Mouse (Mus musculus) layer of hippocampus, adult 2 months (tissue): Measurements from ENCODE around the gene Gm21958. TPM values are rescaled to one million over a fixed set of nuclear protein-coding genes. Genes with fewer than 3 reads are reported as not detected.

Experiments
- DNase-seq, 2 experiments: peaks; one replicate each; pipeline ENCODE4 v3.0.0; 2022; ENCODE audit warnings: low spot score in 2 of 2
- H3K27ac ChIP-seq: fragments of 200-600 bp; 2 replicates; pipeline ENCODE4 v1.8.1; 2022
- H3K4me3 ChIP-seq: fragments of 200-600 bp; 2 replicates; pipeline ENCODE4 v1.8.1; 2022; ENCODE audit warnings: mild to moderate bottlenecking
- CTCF ChIP-seq: fragments of 200-600 bp; conservative IDR thresholded peaks from 2 replicates; pipeline ENCODE4 v1.8.1; 2022; ENCODE audit warnings: antibody characterized with exemption, mild to moderate bottlenecking, moderate library complexity
- total RNA-seq, 2 experiments: library from RNA; stranded (reverse); gene quantifications; 2 replicates each; pipeline ENCODE4 v1.2.3; 2021

Gene Gm21958
- total RNA-seq, 2 experiments from 2014 or later = not detected

DNA sequence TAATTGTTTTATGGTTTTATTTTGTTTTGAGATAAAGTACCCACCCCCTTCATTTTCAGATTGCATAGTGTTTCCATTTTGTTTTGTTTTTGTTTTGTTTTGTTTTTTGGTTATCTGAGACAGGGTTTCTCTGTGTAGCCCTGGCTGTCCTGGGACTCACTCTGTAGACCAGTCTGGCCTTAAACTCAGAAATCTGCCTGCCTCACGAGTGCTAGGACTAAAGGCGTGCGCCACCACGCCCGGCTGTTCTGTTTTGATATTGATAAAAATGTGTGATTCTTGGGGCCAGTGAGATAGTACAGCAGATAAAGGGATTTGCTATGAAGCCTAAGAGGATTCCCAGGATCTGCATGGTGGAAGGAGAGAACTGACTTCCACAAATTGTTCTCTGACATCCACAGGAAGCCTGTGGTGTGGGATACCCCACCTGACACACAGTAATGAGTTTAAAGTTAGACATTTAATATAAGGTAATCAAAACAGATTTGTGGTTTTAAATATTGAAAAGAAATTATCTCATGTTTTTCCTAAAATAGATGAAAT, 14.3 kb downstream of the Gm21958 start:
- no peak overlapping the region for H3K27ac ChIP-seq
- no peak for TF ChIP-seq CTCF
- no peak overlapping the region for H3K4me3 ChIP-seq
- no peak for DNase-seq

DNA sequence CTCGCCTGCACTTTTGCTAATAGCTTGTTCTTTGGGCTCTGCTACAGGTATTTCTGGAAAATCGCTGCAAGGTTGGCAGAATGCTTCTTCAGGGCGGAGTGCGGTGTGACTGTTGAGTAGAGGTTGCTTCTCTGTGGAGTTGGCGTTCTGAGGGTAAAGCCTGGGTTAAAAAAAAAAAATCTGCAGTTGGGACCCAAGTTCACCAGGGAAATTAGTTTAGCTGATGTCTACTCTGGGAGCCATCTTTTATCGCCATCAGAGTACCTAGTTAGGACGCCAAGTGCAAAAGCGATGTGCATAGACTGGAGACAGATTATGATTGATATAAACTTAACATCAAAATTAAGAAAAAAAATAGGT, 21.1 kb downstream of the Gm21958 start:
- no peak for DNase-seq
- TF ChIP-seq CTCF = no peak
- H3K27ac ChIP-seq = peak overlapping the region; percentile 82
- peak overlapping the region; percentile 70 for H3K4me3 ChIP-seq

DNA sequence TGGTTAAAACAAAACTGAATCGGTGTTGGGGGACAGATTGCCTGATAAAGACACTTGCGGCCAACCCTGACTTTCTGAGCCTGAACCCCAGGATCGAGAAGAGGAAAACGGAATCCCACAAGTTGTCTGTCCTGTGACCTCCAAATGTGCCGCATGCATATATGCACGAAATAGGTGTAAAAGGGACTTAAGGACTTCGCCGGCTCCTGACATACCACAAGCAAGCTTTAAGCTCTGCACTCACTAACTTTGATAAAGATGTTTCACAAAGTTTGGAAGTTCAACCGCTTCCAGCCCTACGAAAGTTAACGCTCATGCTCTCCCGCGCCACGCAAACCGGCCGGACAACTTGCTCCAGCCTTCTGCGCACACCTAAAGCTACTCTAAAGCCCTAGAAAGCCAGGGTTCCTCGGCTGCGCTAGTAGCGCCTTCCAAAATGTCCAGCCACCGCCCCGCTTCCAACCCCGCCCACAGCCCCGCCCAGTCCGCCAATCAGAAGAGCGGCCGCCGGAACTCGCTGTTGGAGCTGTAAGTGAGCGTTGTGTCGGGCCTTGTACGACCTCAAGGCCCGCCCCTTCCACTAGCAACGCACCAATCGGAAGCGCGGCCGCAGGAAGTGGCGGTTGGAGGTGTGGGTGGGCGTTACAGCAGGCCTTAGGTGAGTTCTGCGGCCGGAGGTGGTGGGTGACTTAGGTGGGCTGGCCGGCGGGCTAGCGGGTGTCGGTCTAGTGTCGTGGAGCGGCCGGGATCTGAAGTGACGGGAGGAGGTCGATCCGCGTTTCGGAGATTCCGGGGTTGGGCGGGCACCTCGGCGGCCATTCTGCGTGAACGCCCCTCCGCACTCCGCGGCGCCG, 21.7 kb downstream of the Gm21958 start, which contains the start of gene Supt20:
Gene Supt20, plus strand, starts transcription at position 606 of the 854 bp plus-strand sequence.
- DNase-seq = peak; percentile 87 to 92
- peak within 1 kb of the TSS; percentile 70 for H3K4me3 ChIP-seq
- peak within 1 kb of the TSS; percentile 82 for H3K27ac ChIP-seq
- no peak for TF ChIP-seq CTCF

DNA sequence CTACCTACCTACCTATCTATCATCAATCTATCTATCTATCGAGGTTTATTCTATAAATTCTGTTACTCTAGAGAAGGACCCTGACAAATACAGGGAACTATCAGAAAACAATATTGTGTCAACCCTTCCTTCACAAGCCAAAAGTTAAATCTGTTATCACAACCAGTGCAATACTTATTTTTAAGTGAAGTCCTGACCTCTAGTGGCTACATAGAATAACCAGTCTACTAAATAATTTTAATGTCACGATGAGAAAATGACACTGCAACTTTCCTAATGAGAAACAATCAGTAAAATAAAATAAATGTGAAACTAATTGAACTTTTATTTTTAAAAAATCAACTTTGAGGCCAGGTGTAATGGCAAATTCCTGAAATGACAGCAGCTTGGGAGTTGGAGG, 25.1 kb downstream of the Gm21958 start:
- peak; percentile 79 for TF ChIP-seq CTCF
- no peak for DNase-seq
- Histone ChIP-seq H3K4me3 (no peak overlapping the region), H3K27ac (no peak overlapping the region)

DNA sequence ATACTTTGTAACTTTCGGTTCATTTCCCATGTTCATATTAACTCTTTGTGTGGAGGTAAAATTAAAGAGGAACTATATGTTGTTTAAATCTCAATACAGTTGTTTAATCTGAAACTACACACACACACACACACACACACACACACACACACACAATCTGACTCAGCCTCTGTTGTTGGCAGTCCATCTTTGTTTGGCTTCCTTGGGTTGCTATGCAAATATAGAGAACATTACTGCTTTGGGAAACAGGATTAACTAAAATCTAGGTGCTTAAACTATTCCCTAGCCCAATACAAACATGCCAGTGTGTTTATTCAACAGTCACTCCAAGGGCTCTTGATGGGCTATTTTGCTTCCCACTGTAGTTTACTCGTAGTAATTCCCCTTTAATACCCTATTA, 26.9 kb downstream of the Gm21958 start:
- TF ChIP-seq CTCF = no peak
- Histone ChIP-seq H3K4me3 (no peak overlapping the region), H3K27ac (no peak overlapping the region)
- DNase-seq = no peak

GRCm38 (mm10) chr3:54685202-54685601, 29.0 kb downstream of the Gm21958 start:
- DNase-seq = no peak
- TF ChIP-seq CTCF = no peak
- Histone ChIP-seq H3K27ac (no peak overlapping the region), H3K4me3 (no peak overlapping the region)

- H3K4me3 ChIP-seq = no peak overlapping the region
- TF ChIP-seq CTCF = no peak
- DNase-seq = no peak
- H3K27ac ChIP-seq = no peak overlapping the region
Observed at GRCm38 (mm10) chr3:54681310-54682204, 32.6 kb downstream of the Gm21958 start.

- no peak for DNase-seq
- TF ChIP-seq CTCF = no peak
- Histone ChIP-seq H3K4me3 (no peak overlapping the region), H3K27ac (no peak overlapping the region)
Observed at GRCm38 (mm10) chr3:54676818-54677217, 37.3 kb downstream of the Gm21958 start.

GRCm38 (mm10) chr3:54672557-54673529, 41.3 kb downstream of the Gm21958 start:
- TF ChIP-seq CTCF = peak; percentile 92
- H3K4me3 ChIP-seq = no peak overlapping the region
- peak; percentile 32 to 63 for DNase-seq
- no peak overlapping the region for H3K27ac ChIP-seq

DNA sequence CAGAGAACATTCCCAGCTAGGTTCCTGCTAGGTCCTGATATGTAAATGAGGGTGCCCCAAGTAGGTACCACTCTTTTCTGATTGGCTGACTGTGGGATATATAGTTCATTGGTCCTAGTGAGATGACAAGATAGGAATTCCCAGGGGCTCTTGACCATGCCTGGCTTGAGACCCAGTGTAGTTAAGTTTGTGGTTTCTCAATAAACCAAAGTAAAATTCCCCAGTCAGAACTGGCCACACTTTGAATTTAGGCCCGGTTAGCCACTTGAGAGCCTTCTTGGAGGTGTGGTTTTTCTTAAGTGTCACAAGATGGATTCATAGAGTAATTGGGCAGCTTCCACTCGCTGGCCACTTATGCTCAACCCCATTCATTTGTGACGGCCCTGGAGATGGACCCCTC, 42.0 kb downstream of the Gm21958 start:
- no peak for TF ChIP-seq CTCF
- Histone ChIP-seq H3K27ac (no peak overlapping the region), H3K4me3 (no peak overlapping the region)
- DNase-seq = no peak

DNA sequence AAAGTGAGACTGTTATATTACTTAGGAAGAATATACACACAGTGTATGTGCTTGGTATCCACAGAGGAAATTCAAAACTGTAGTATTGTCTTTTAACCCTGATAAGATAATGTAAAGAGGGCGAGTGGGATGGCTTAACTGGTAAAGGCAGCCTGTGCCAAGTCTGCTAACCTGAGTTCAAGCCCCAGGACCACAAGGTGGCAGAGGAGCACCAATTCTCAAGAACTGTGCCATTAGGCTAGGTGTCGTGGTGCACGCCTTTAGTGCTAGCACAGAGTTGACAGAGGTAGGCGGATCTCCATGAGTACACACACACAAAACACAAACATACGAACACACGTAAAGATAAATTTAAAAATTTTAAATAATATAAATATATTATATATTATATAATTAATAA, 44.6 kb downstream of the Gm21958 start:
- DNase-seq = no peak
- H3K4me3 ChIP-seq = no peak overlapping the region
- H3K27ac ChIP-seq = no peak overlapping the region
- TF ChIP-seq CTCF = no peak

DNA sequence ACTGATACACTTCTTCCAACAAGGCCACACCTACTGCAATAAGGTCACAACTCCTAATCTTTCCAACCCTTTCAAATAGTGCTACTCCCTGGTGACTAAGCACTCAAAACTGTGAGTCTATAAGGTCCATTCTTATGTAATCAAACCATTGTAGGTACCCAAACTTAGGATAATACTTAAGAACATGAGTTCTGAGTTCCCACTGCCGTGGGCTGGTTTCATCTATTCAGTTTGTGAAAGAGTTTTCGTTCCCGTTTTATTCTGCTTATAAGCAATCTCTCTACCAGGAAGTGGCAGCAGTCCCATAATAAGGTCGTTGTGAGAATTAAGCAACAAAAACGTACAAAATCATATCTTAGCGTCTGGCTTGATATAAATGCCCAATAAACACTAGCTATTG, 45.4 kb downstream of the Gm21958 start:
- no peak for DNase-seq
- H3K4me3 ChIP-seq = no peak overlapping the region
- H3K27ac ChIP-seq = no peak overlapping the region
- TF ChIP-seq CTCF = no peak
